In the genomic region with DNA sequence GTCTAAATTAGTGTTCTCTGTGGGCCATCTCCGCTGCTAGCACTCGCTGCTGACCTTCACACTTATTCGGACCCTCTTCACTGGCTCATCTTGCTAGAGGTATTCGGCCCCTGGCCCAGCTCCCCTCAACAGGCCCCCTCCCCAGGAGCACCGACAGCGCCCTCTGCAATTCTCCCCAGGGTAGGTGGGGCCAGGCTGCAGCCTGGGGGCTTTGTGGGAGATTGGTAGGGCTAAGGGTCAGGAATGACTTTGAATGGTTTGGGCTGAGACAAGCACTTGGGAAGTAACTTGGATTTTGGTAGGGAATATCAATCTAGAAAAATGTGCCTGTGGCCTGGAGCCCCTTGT, we compare ENCODE assay signal across 8 mouse cellular contexts. TPM values are rescaled to one million over a fixed set of nuclear protein-coding genes. Genes with fewer than 3 reads are reported as not detected.
DNase-seq lines count a peak whose midpoint lies in the region; ATAC-seq and TF ChIP-seq lines count a peak whose summit lies in the region.

No protein-coding gene starts in this region.

- H3K36me3 ChIP-seq in limb, embryonic 15.5 days: no peaks in the 10 kb centered on the region
- H3K36me3 ChIP-seq in stomach, postnatal 0 days (ENCODE audit: control insufficient read depth, insufficient read depth, low read length): no peaks in the 10 kb centered on the region

- peak overlapping the region; percentile 56 for H3K4me2 ChIP-seq in limb, embryonic 15.5 days
- H3K4me2 ChIP-seq in stomach, postnatal 0 days (replicated peaks; ENCODE audit: low read depth): peak overlapping the region; percentile 66

- peak overlapping the region; percentile 55 for H3K4me3 ChIP-seq in limb, embryonic 15.5 days
- peak overlapping the region; percentile 51 for H3K4me3 ChIP-seq in stomach, postnatal 0 days (ENCODE audit: low read depth, low read length)

- TF ChIP-seq CTCF in stomach, postnatal 0 days (IDR thresholded peaks at IDR 0.05; ENCODE audit: low read depth): no peak

- H3K27me3 ChIP-seq in limb, embryonic 15.5 days: 0 out of 2 replicates have a peak, but pooled peaks cover 5% of the 10 kb centered on the region
- no peaks in the 10 kb centered on the region for H3K27me3 ChIP-seq in stomach, postnatal 0 days (ENCODE audit: control insufficient read depth, insufficient read depth, low read length)

- no peak for TF ChIP-seq EP300 in stomach, postnatal 0 days (optimal IDR thresholded peaks at IDR 0.05)

- 17% methylated on average over 6 of the region's 6 CpGs for WGBS in limb, embryonic 15.5 days
- WGBS in stomach, postnatal 0 days: 4% methylated on average over 6 of the region's 6 CpGs

- peak overlapping the region; percentile 51 for H3K27ac ChIP-seq in limb, embryonic 15.5 days
- H3K27ac ChIP-seq in stomach, postnatal 0 days (replicated peaks): no peak overlapping the region

- H3K9me3 ChIP-seq in limb, embryonic 15.5 days: no peaks in the 10 kb centered on the region
- no peaks in the 10 kb centered on the region for H3K9me3 ChIP-seq in stomach, postnatal 0 days (ENCODE audit: control insufficient read depth, low read length)

- 0 out of 2 replicates have a peak, but pooled peaks have one; percentile 55 for ATAC-seq in limb, embryonic 15.5 days (ENCODE audit: insufficient number of reproducible peaks, low FRiP score, low TSS enrichment, low read depth)
- ATAC-seq in stomach, postnatal 0 days (ENCODE audit: low FRiP score, low TSS enrichment): no peak

- no peaks in the 10 kb centered on the region for H3K4me1 ChIP-seq in limb, embryonic 15.5 days
- H3K4me1 ChIP-seq in stomach, postnatal 0 days (replicated peaks; ENCODE audit: control insufficient read depth, insufficient read depth): no peaks in the 10 kb centered on the region

- DNase-seq in embryo, embryonic 10.5 days (ENCODE audit: low spot score): peak; percentile 36
- no peak for DNase-seq in embryo, embryonic 10 days (ENCODE audit: low spot score)
- peak; percentile 1 for DNase-seq in right cerebral cortex, postnatal 4 days
- DNase-seq in right cerebral cortex, postnatal 10 days (ENCODE audit: low spot score in 2 of 2): no peak
- no peak for DNase-seq in stomach, postnatal 0 days (ENCODE audit: low spot score)
- DNase-seq in left cerebral cortex, postnatal 14 days (ENCODE audit: low spot score in 2 of 2): no peak
- DNase-seq in kidney, adult 8-10 months: no peak

- intact Hi-C loops in left cerebral cortex, postnatal 14 days (cut with DNase I): no loop called here

- H3K9ac ChIP-seq in limb, embryonic 15.5 days: peak overlapping the region; percentile 35
- peak overlapping the region; percentile 52 for H3K9ac ChIP-seq in stomach, postnatal 0 days (ENCODE audit: low read length)

RNA-seq across cellular contexts. Expression of a gene that starts 46.0 kb away (rescaled TPM):
- polyA plus RNA-seq in limb, embryonic 15.5 days (2015; fragmentation: Nextera tagmentation; extraction: Ambion mirVana): 4.9 and 5.1 TPM in 2 replicates
- 0.88 and 1.1 TPM in 2 replicates for polyA plus RNA-seq in stomach, postnatal 0 days (2015; fragmentation: Nextera tagmentation; extraction: Ambion mirVana)
- 1 to 10 TPM in 1 of 2 experiments, under 1 TPM in 1; 0.66 to 1.2 TPM for total RNA-seq in left cerebral cortex, postnatal 14 days (2021)

Comparison
In these comparisons a context has a peak if more than half of its experiments do, and no peak if none do; other contexts are left out.
1. DNase-seq: peak in embryo, embryonic 10.5 days (single experiment) and right cerebral cortex, postnatal 4 days (single experiment); none in embryo, embryonic 10 days (single experiment), right cerebral cortex, postnatal 10 days (0 of 2), stomach, postnatal 0 days (single experiment), left cerebral cortex, postnatal 14 days (0 of 2) and kidney, adult 8-10 months (0 of 2).